Mouse (Mus musculus) spleen, adult 12 weeks (tissue): Measurements from ENCODE around the gene Mettl25.

Experiments
- DNase-seq: peaks from one replicate; pipeline ENCODE4 v3.0.0; 2022; ENCODE audit warnings: low spot score

The Mettl25 gene

GRCm38 (mm10) chr10:105840928-105841888, at the start of gene Mettl25, which contains the start of gene Ccdc59:
Gene Mettl25, minus strand, starts transcription at chr10:105841380.
Gene Ccdc59, plus strand, starts transcription at chr10:105841067.
- peak; percentile 94 for DNase-seq

GRCm38 (mm10) chr10:105867312-105867711, 26.1 kb upstream of the Mettl25 start:
- DNase-seq: no peak

GRCm38 (mm10) chr10:105851136-105851535, 10.0 kb upstream of the Mettl25 start:
- DNase-seq: no peak

- DNase-seq: no peak
Measured at GRCm38 (mm10) chr10:105850286-105850685, 9.1 kb upstream of the Mettl25 start.

GRCm38 (mm10) chr10:105842574-105842973, 1.4 kb upstream of the Mettl25 start:
- DNase-seq: no peak

- no peak for DNase-seq
Measured at GRCm38 (mm10) chr10:105834627-105835228, 6.5 kb downstream of the Mettl25 start.

- no peak for DNase-seq
Measured at GRCm38 (mm10) chr10:105806259-105807010, 34.7 kb downstream of the Mettl25 start.

GRCm38 (mm10) chr10:105803461-105803860, 37.7 kb downstream of the Mettl25 start:
- no peak for DNase-seq

- DNase-seq: no peak
Measured at GRCm38 (mm10) chr10:105802132-105802531, 39.0 kb downstream of the Mettl25 start.

GRCm38 (mm10) chr10:105801147-105801546, 40.0 kb downstream of the Mettl25 start:
- DNase-seq: no peak

- no peak for DNase-seq
Measured at GRCm38 (mm10) chr10:105797250-105797924, 43.8 kb downstream of the Mettl25 start.

GRCm38 (mm10) chr10:105793776-105794552, 47.2 kb downstream of the Mettl25 start:
- DNase-seq: no peak

GRCm38 (mm10) chr10:105788744-105789486, 52.3 kb downstream of the Mettl25 start:
- DNase-seq: no peak

- no peak for DNase-seq
Measured at GRCm38 (mm10) chr10:105783766-105784165, 57.4 kb downstream of the Mettl25 start.

- no peak for DNase-seq
Measured at GRCm38 (mm10) chr10:105774382-105774781, 66.8 kb downstream of the Mettl25 start.

GRCm38 (mm10) chr10:105772821-105773302, 68.3 kb downstream of the Mettl25 start:
- DNase-seq: no peak

- DNase-seq: no peak
Measured at GRCm38 (mm10) chr10:105763959-105764358, 77.2 kb downstream of the Mettl25 start.

- DNase-seq: no peak
Measured at GRCm38 (mm10) chr10:105760460-105760859, 80.7 kb downstream of the Mettl25 start.

GRCm38 (mm10) chr10:105760046-105760445, 81.1 kb downstream of the Mettl25 start:
- no peak for DNase-seq
